Mouse (Mus musculus) adrenal gland, adult 8-10 months (tissue): Measurements from ENCODE around the gene Emc9. TPM values are rescaled to one million over a fixed set of nuclear protein-coding genes. Genes with fewer than 3 reads are reported as not detected.
A peak's percentile ranks its signal among the peaks of the same experiment; 100 is the strongest.

Experiments used
- DNase-seq: peaks from one replicate; pipeline ENCODE4 v3.0.0; 2022
- total RNA-seq, 4 experiments: library from RNA; stranded (reverse); gene quantifications; 2 replicates each; pipeline ENCODE4 v1.2.4; 2022

Emc9 gene
- 10 to 100 TPM; 47.3 to 50.6 (median 49.7) TPM for total RNA-seq

DNA sequence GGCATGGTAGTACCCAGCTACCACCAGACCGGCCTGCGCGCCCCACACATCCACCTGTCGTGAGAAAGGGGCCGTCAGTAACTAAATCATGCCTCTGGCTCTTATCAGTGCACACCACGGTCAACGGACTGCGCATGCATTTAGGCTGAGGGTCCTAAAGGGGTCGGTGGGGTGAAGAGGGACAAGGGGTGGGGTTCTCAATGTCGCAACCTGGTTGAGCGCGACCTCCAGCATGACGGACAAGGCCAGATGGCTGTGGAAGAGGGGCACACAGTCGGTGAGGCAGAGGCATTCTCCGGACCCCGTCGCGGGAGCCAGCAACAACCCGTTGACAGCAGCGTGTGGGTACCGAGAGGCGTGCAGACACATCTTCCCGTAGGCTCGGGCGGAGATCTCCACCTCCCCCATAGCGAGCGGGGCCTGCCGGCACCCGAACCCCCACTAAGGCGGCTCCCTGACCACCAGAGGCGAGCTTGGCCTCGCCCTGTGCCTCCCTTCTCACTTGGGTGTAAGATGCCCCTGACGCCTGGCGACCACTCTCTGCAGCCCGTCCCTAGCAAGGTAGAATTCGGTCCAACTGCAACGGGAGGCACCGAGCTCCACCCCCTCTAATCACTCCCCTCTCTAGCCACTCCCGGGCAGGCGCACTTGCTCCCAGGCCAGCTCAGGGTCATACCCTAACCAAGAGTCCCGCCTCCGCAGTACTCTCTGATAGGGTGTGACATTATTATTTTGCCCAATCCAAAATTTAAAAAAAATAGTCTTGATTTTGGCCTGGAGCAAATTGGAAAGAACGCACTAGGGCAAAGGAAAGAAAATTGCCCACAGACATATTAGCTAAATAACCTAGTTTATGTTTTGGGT lies at the start of gene Emc9:
Gene Emc9 (minus strand): TSS at position 601 of the 864 bp plus-strand sequence.
- peak; percentile 84 for DNase-seq

GRCm38 (mm10) chr14:55629312-55629711 lies 44.2 kb upstream of the Emc9 start:
- no peak for DNase-seq

DNA sequence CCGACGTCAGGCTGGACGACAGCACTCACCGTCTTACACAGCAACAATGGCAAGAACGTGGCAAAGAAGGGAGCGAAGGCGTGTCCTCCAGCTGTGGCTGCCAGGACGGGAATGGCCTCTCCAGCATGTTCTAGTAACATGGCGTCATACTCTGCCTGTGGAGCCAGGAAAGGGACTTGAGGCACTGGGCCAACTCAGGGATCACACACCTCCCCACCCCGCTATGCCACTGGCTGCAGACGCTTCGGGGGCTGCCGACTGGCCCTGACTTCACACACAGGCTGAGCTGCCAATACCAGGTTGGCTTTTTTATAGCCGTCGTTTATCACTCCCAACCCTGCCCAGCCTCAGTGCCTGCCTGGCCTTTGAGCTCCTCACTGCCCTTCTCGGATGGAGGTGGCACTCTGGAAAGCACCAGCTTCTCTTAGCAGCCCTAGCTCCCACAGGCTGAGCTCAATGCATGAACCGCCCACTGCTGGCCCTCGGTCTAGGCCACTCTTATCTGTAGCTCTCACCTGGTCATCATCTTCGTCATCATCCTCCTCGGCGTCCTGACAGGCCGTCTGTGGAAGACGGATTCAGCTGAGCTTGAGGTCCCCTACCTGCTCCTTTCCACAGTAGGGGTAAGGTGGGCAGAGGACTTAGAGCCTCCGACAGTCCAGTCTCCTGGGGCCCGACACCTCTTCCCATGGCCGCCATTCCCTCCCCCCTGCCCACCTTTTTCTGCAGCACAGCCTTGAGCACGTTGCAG lies 43.1 kb upstream of the Emc9 start:
- DNase-seq = no peak

DNA sequence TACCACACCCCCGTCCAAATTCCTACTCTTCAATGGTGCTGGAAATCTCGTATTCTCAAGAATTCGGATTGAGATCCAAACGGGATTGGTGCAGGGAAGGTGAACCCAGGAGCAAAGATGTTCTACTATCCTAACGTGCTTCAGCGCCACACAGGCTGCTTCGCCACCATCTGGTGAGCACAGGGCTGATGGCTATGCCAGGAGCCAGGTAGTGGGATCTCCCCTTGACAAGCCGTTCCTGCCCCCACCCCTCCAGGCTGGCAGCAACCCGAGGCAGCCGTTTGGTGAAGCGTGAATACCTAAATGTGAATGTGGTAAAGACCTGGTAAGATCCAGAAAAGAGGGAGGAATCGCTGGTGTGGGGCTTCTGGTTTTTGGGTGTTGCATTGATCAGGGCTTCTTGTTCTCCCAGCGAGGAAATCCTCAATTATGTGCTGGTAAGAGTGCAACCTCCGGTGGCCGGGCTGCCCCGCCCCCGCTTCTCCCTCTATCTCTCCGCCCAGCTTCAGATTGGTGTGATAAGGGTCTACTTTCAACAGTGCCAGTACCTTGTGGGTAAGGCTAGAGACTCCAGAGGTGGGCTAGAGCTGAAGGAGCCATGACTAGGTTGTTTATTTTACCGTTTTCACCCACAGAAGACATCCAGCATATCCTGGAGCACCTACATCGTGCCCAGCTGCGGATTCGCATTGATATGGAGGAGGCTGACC lies 33.5 kb upstream of the Emc9 start:
- DNase-seq = no peak

GRCm38 (mm10) chr14:55617822-55618221 lies 32.7 kb upstream of the Emc9 start, which contains the start of gene Rec8:
Rec8 (plus strand) TSS chr14:55618037.
- peak; percentile 47 for DNase-seq

- DNase-seq = no peak
Observed at GRCm38 (mm10) chr14:55616844-55617243, 31.7 kb upstream of the Emc9 start.

GRCm38 (mm10) chr14:55615876-55616275 lies 30.8 kb upstream of the Emc9 start:
- DNase-seq = no peak

DNA sequence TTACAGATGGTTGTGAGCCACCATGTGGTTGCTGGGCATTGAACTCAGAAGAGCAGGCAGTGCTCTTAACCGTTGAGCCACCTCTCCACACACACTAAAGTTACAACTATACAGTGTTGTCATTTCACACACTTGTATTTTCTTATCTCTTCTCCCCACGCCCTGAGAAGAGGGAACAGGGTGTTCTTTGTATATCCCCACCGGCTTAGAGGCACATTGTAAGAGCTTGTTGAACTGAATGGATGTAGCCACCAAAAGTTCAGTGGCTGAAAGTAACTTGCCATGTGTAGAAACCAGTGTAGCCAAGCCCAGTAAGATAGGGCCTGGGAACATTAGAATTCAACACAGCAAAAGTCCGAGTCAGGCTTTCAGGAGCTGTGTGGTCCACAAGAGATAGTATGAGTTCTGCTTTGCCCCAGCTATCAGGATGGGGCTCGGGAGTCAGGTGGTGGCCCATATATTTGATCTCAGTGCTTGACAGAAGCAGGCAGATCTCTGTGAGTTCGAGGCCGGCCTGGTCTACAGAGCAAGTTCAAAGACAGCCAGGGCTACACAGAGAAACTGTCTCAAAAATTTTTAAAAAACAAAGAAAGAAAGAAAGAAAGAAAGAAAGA lies 29.6 kb upstream of the Emc9 start:
- no peak for DNase-seq

- no peak for DNase-seq
Observed at GRCm38 (mm10) chr14:55613346-55613745, 28.2 kb upstream of the Emc9 start.

GRCm38 (mm10) chr14:55608339-55608738 lies 23.2 kb upstream of the Emc9 start:
- DNase-seq = no peak

GRCm38 (mm10) chr14:55605743-55606459 lies 20.8 kb upstream of the Emc9 start:
- no peak for DNase-seq

DNA sequence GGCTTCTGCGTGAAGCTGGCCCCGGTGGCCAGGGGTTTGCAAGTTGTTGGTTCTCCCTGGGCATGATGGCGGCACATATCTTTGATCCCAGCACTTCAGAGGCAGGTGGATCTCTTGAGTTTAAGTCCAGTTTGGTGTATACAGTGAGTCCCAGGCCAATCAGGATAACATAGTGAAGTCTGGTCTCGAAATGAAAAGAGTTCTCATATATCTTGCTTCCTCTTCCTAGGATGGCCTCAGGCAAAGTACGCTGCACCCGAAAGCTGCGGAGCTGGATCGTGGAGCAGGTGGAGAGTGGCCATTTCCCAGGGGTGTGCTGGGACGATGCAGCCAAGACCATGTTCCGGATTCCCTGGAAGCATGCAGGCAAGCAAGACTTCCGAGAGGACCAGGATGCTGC lies 19.7 kb upstream of the Emc9 start:
- no peak for DNase-seq

- DNase-seq = peak; percentile 93
Observed at GRCm38 (mm10) chr14:55603633-55604576, 18.8 kb upstream of the Emc9 start.

DNA sequence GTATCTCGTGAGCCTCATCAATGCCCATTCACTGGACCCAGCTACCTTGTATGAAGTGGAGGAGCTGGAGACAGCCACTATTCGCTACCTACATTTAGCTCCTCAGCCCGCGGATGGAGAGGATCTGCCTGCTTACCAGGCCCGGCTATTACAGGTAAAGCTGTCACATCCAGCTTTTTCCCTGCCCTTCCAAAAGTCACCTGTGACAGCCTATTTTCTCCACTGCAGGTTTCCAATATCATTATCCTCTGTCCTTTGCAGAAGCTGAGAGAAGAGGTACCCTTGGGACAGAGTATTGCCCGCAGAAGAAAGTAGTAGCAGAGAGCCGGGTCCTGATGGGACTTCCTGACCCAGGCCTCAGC lies 18.1 kb upstream of the Emc9 start, which contains the start of gene Irf9:
Gene Irf9 (plus strand): TSS at position 301 of the 362 bp plus-strand sequence.
- DNase-seq = no peak

- DNase-seq = no peak
Observed at GRCm38 (mm10) chr14:55598521-55599390, 13.7 kb upstream of the Emc9 start.

DNA sequence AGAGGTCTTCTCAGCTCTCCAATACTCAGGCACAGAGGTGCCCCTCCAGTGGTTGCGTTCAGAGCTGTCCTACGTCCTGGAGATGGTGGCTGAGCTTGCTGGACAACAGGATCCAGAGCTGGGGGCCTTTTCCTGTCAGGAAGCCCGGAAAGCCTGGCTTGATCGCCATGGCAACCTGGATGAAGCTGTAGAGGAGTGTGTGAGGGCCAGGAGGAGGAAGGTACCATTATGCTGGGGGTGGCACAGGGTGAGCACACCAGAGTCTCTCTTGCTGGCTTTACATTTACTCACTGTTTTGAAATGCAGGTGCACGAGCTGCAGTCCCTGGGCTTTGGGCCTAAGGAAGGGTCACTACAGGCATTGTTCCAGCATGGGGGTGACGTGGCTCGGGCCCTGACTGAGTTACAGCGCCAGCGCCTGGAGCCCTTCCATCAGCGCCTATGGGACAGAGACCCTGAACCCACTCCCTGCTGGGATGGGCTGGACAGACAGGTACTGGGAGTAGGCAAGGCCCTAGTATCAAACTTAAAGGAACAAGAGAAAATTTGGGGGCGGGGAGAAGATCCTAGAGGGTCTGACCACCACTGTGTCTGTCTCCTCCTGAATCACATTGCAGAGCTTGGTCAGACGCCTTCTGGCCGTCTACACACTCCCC lies 11.1 kb upstream of the Emc9 start:
- DNase-seq = no peak

DNA sequence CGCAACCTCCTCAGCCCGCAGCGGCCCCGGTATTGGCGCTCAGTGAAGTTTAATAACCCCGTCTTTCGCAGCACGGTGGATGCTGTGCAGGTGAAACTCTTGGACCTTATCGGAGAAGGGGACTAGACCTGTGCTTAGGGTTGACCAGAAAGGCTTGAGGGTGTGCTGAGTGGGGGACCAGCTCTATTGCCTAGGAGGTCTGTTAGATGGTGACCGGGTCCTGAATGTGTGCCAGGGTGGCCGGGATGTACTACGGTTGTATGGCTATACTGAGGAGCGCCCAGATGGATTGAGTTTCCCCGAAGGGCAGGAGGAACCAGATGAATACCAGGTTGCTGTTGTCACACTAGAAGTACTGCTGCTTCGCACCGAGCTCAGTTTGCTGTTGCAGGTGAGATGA lies 7.1 kb upstream of the Emc9 start:
- no peak for DNase-seq

GRCm38 (mm10) chr14:55591331-55591891 lies 6.3 kb upstream of the Emc9 start, which contains the start of gene Rnf31:
Rnf31 (plus strand) TSS chr14:55591708.
- DNase-seq = peak; percentile 97
